Mouse (Mus musculus) T-cell, adult 66 days (primary cell): ENCODE results near the gene Pou6f1. TPM values are rescaled to one million over a fixed set of nuclear protein-coding genes. Genes with fewer than 3 reads are reported as not detected.

Experiments used
- total RNA-seq, 2 experiments: library from RNA; stranded (reverse); gene quantifications; 3 replicates in 1 of 2; 4 replicates in 1 of 2; pipeline ENCODE4 v1.2.4; 2023

The Pou6f1 gene
- total RNA-seq, result 10 to 100 TPM; 46.0 to 64.0 TPM

DNA sequence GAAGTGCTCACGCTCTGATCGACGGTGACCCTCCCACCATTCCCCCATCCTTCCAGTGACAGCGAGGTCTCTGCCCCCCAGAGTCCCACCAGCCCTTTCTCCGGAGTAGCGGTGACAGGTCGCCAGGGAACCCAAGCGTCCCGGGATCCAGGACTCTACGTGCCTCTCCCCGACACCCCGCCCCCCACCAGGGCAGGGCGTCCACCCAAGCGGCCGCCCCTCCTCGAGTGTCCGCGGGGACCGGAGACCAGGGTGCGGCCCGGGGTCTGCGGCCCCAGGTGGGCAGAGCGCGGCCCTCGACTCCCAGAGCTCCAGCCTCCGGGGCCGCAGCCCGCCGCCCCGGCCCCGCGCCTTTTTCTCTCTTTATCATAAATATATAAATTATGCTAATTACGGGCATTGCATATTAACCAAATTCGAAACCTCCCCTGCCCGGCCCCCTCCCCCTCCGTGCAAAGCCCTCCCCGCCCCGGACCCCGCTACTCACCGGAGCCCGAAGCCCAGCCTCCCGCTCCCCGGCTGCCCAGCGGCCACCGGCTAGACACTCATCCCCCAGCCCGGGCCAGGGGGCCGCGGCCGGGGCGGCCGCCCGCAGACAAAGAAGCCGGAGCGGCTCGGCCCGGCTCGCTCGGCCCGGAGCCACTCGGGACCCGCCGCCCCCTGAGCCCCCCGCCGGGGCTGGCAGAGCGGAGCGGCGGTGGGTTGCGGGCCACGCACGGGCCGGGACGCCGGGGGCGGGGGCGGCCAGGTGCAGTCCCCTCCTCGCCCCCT lies at the start of gene Pou6f1:
Pou6f1 (minus strand) TSS at position 709 of the 771 bp plus-strand sequence.

DNA sequence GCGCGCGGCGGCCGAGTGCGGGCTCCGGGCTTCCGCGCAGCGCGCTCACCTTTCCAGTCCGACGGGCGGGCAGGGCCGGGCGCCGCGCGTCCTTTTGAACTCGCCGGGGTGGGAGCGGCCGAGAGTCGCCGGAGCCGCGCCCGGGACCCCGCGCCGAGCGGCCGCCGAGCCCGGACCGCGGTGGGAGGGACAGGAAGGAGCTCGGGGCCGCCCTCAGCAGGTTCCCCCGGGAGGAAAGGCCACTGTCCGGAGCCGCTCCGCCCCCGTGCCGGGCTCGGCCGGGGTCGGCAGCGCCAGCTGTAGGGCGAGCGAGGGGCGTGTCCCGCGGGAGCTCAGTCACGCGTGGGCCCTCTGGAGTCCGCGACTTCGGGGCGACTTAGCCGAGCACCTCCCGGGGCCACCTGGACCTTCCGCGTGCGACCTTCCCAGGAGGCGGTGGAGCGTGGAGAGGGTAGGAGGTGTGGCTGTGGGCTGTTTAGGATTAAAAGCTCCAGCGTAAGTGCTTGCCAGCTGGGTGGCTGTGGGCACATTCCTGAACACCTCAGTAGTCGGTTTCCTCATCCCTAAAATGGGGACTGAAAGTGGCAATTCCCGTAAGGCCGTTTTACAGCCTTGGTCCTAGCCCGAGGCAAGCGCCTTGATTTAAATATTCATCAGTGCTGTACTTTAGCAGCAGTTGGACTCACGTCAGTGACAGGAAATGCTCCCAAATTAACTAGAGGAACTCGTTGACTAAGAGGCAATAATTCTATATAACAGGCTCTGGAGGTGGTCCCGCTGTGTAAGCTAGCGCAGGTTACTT lies 37.1 kb upstream of the Pou6f1 start, which contains the start of gene Smagp:
Smagp (minus strand) TSS at position 241 of the 802 bp plus-strand sequence.

DNA sequence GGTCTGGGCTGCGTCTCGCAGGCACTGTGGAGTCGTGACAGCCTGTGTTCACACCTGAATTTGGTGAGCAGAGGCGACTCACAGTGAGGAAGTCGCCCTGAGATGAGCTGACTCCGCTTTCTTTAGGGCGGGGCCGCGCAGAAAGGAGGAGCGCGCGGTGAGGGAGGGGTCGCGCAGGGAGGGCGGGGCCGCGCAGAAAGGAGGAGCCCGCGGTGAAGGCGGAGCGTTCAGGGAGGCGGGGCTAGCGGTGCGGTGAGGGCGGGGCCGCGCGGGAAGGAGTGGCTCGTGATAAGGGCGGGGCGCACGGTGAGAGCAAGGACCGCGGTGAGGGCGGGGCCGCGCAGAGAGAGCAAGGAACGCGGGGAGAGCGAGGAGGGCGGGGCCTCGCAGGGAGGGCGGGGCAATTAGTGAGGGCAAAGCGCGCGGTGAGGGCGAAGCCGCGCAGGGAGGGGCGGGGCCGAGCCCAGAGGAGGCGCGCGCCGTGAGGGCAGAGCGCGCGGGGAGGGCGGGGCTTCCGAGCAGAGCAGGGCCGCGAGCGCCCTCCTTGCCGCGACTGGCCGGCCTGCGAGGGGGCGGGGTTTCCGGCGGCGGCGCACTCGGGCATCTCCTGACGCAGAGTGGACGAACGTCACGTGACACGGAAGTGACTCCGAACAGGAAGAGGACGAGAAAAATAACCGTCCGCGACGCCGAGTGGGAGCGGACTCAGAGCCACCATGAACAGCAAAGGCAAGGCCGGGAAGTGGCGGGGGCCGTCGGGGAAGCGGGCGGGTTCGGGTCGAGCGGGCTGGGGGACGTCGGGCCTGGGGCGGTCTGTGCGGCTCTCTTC lies 15.4 kb upstream of the Pou6f1 start, which contains the start of gene Dazap2:
Dazap2 (plus strand) TSS at position 354 of the 829 bp plus-strand sequence.

DNA sequence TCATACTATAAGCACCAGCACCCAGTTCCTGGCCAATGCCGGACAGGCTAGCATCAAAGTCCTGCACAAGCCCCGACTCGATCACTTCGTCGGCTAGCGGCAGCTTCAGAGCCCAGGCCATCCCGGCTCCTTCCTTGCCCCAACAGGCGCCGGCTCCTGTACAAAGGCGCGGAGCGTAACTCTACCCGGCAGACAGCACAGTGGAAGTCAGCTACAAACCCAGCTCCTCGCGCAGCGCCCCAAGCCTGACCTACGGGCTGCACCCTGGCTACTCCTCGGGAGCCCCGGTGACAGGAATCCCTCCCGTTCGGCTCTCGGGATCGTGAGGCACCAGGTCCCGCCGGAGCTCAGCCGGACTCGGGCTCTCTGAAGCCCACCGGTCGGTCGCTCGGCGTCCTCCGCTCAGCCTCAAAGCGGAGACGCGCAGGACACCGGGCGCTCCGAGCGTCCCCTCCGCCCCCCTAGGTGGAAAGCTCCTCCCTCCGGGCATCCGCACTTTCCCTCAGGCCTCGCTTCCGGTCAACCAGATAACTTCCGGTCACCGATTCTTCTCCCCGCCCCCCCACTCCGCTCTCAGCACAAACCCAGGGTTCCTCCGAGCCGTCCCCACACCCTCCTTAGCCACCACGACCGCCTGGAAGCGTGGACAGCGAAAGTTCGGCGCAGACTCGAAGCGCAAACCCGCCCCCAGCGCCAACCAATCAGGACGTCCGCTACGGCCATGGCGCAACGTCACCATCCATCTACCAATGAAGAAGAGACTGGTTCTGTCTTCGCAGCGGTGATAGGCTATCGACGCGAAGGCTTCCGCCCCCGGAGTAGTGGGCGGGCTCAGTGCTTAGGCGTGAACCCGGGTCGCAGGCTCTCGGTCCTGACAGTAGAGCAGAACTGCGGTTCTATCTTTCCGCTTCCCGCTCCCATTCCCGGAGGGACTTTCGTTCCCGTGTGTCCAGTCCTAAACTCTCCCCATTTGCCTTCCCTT lies 48.2 kb downstream of the Pou6f1 start, which contains the start of gene Tfcp2:
Tfcp2 (minus strand) TSS at position 683 of the 982 bp plus-strand sequence.

Other genes with a start within 250 kb of the Pou6f1 start
- 1 to 10 TPM in 1 of 2 experiments, not detected in 1; 1.7 TPM for gene Methig1, start 246.8 kb downstream of the Pou6f1 start, total RNA-seq
- gene Mettl7a2, start 246.8 kb downstream of the Pou6f1 start, total RNA-seq, result under 1 TPM; 0.50 to 0.96 TPM
- not detected for gene Higd1c, start 235.4 kb downstream of the Pou6f1 start, total RNA-seq
- not detected for gene Gm5475, start 177.8 kb downstream of the Pou6f1 start, total RNA-seq
- 10 to 100 TPM; 65.3 to 71.9 TPM for gene Slc11a2, start 174.9 kb downstream of the Pou6f1 start, total RNA-seq
- gene Letmd1, start 131.0 kb downstream of the Pou6f1 start, total RNA-seq, result 10 to 100 TPM; 46.4 to 47.3 TPM
- gene Csrnp2, start 104.5 kb downstream of the Pou6f1 start, total RNA-seq, result 1 to 10 TPM; 6.6 to 7.3 TPM
- 10 to 100 TPM; 10.3 to 13.3 TPM for gene Tfcp2, start 48.0 kb downstream of the Pou6f1 start, total RNA-seq
- 100 to 1,000 TPM; 357 to 372 TPM for gene Dazap2, start 15.4 kb upstream of the Pou6f1 start, total RNA-seq
- gene Smagp, start 37.0 kb upstream of the Pou6f1 start, total RNA-seq, result 1 to 10 TPM; 7.2 to 7.3 TPM
- gene Bin2, start 69.6 kb upstream of the Pou6f1 start, total RNA-seq, result 100 to 1,000 TPM; 415 to 448 TPM
- gene Cela1, start 87.9 kb upstream of the Pou6f1 start, total RNA-seq, result 1 to 10 TPM; 2.5 to 3.1 TPM
- gene Galnt6, start 129.4 kb upstream of the Pou6f1 start, total RNA-seq, result 100 to 1,000 TPM; 140 to 153 TPM
- gene Slc4a8, start 161.8 kb upstream of the Pou6f1 start, total RNA-seq, result 10 to 100 TPM in 1 of 2 experiments, 1 to 10 TPM in 1; 9.2 to 10.2 TPM